Mouse (Mus musculus) forebrain, embryonic 14.5 days (tissue): ENCODE data around the gene Tmf1. TPM values are rescaled to one million over a fixed set of nuclear protein-coding genes. Genes with fewer than 3 reads are reported as not detected.

Source experiments
- ATAC-seq: fragments of 200-750 bp; cut with Nextera tagmentation; 2 replicates; pipeline ENCODE4 v1.8.0; 2017; ENCODE audit warnings: mild to moderate bottlenecking, moderate library complexity
- DNase-seq: peaks from one replicate; pipeline ENCODE4 v3.0.0-alpha.2; 2015; ENCODE audit warnings: low spot score
- H3K27ac ChIP-seq: fragments of 300-500 bp; sonication (generic); 2 replicates; pipeline ENCODE4 v1.5.1; 2014; ENCODE audit warnings: low read depth, mild to moderate bottlenecking, control low read depth, low read length, moderate library complexity
- H3K27me3 ChIP-seq: fragments of 300-500 bp; sonication (generic); replicated peaks from 2 replicates; pipeline ENCODE4 v1.6.1; 2014; ENCODE audit warnings: low read length, control low read depth, mixed read lengths; ENCODE audit not compliant: control insufficient read depth, insufficient read depth
- H3K36me3 ChIP-seq: fragments of 300-500 bp; sonication (generic); 2 replicates; pipeline ENCODE4 v1.6.1; 2014; ENCODE audit warnings: low read length, control low read depth; ENCODE audit not compliant: control insufficient read depth, insufficient read depth
- H3K4me1 ChIP-seq: fragments of 300-500 bp; sonication (generic); 2 replicates; pipeline ENCODE4 v1.6.1; 2014; ENCODE audit warnings: antibody characterized with exemption, low read length, control low read depth; ENCODE audit not compliant: control insufficient read depth, insufficient read depth
- H3K4me2 ChIP-seq: fragments of 300-500 bp; sonication (generic); 2 replicates; pipeline ENCODE4 v1.6.1; 2014; ENCODE audit warnings: mild to moderate bottlenecking, control low read depth, low read length
- H3K4me3 ChIP-seq: fragments of 300-500 bp; sonication (generic); 2 replicates; pipeline ENCODE4 v1.5.1; 2014; ENCODE audit warnings: low read depth, low read length, control low read depth
- H3K9ac ChIP-seq: fragments of 300-500 bp; sonication (generic); 2 replicates; pipeline ENCODE4 v1.6.1; 2014; ENCODE audit warnings: mild to moderate bottlenecking, low read length, control low read depth, moderate library complexity
- H3K9me3 ChIP-seq: fragments of 300-500 bp; sonication (generic); replicated peaks from 2 replicates; pipeline ENCODE4 v1.6.1; 2016; ENCODE audit warnings: low read length, control low read depth, mixed read lengths; ENCODE audit not compliant: control insufficient read depth
- WGBS: fragments of 180-500 bp; shearing (Covaris S2); extraction: QIAGEN DNeasy Blood & Tissue Kit; methylation state at CpG from one replicate; pipeline ENCODE4 v1.1.7; 2014; 5-methylcytosine and 5-hydroxymethylcytosine counted together
- polyA plus RNA-seq: library from polyadenylated mRNA; unstranded; fragments of >200 nt; fragmentation: Nextera tagmentation; extraction: Ambion mirVana; gene quantifications from 2 replicates; pipeline ENCODE4 v1.2.1, GENCODE M21; 2014

The Tmf1 gene
- polyA plus RNA-seq, 1 experiment from 2014 or later: 30.9 TPM

GRCm38 (mm10) chr6:97207085-97207484, 28.2 kb upstream of the Tmf1 start:
- Histone ChIP-seq H3K4me1 (peaks cover 21% of the 10 kb centered on the region), H3K36me3 (no peaks in the 10 kb centered on the region), H3K4me3 (no peak overlapping the region), H3K9me3 (no peaks in the 10 kb centered on the region), H3K9ac (no peak overlapping the region), H3K27ac (no peak overlapping the region), H3K4me2 (no peak overlapping the region), H3K27me3 (no peaks in the 10 kb centered on the region)
- 83% methylated on average over 4 of the region's 4 CpGs for WGBS
- no peak for ATAC-seq
- no peak for DNase-seq

- peak within 1 kb of the TSS; percentile 85 for H3K4me3 ChIP-seq
- H3K9ac ChIP-seq: peak within 1 kb of the TSS; percentile 98
- peak within 1 kb of the TSS; percentile 79 for H3K4me2 ChIP-seq
- H3K9me3 ChIP-seq: no peaks in the 10 kb centered on the region
- 0 out of 2 replicates have a peak, but pooled peaks cover 4% of the 10 kb centered on the region for H3K36me3 ChIP-seq
- H3K27me3 ChIP-seq: no peaks in the 10 kb centered on the region
- WGBS: under 1% methylated on average over 32 of the region's 38 CpGs
- H3K27ac ChIP-seq: peak within 1 kb of the TSS; percentile 83
- ATAC-seq: peak; percentile 97
- DNase-seq: peak; percentile 99
- H3K4me1 ChIP-seq: peaks cover 14% of the 10 kb centered on the region
Measured at GRCm38 (mm10) chr6:97205439-97205885, 26.5 kb upstream of the Tmf1 start, which contains the start of gene Uba3. TSS of gene Uba3 (minus strand) at chr6:97205647.

- peak overlapping the region; percentile 83 for H3K27ac ChIP-seq
- H3K4me1 ChIP-seq: peaks cover 14% of the 10 kb centered on the region
- H3K4me3 ChIP-seq: peak overlapping the region; percentile 85
- DNase-seq (peak; percentile 23), ATAC-seq (peak; percentile 56)
- peak overlapping the region; percentile 79 for H3K4me2 ChIP-seq
- WGBS: under 1% methylated on average over 16 of the region's 16 CpGs
- no peaks in the 10 kb centered on the region for H3K9me3 ChIP-seq
- peak overlapping the region; percentile 98 for H3K9ac ChIP-seq
- 0 out of 2 replicates have a peak, but pooled peaks cover 7% of the 10 kb centered on the region for H3K36me3 ChIP-seq
- no peaks in the 10 kb centered on the region for H3K27me3 ChIP-seq
Measured at GRCm38 (mm10) chr6:97204952-97205351, 26.0 kb upstream of the Tmf1 start.

- peak overlapping the region; percentile 79 for H3K4me2 ChIP-seq
- WGBS: 19% methylated on average over 9 of the region's 9 CpGs
- DNase-seq: no peak
Measured at GRCm38 (mm10) chr6:97204252-97204869, 25.4 kb upstream of the Tmf1 start.

GRCm38 (mm10) chr6:97202477-97202876, 23.6 kb upstream of the Tmf1 start:
- Histone ChIP-seq H3K4me3 (no peak overlapping the region), H3K4me2 (no peak overlapping the region), H3K9me3 (no peaks in the 10 kb centered on the region), H3K27me3 (no peaks in the 10 kb centered on the region), H3K36me3 (peaks cover 17% of the 10 kb centered on the region), H3K9ac (no peak overlapping the region), H3K27ac (no peak overlapping the region), H3K4me1 (peaks cover 14% of the 10 kb centered on the region)
- WGBS: 94% methylated on average over 3 of the region's 3 CpGs
- no peak for DNase-seq
- no peak for ATAC-seq

More at GRCm38 (mm10) chr6:97204252-97204869, 25.4 kb upstream of the Tmf1 start:
- peak overlapping the region; percentile 85 for H3K4me3 ChIP-seq
- H3K36me3 ChIP-seq: 0 out of 2 replicates have a peak, but pooled peaks cover 8% of the 10 kb centered on the region
- H3K9ac ChIP-seq: peak overlapping the region; percentile 98
- no peaks in the 10 kb centered on the region for H3K9me3 ChIP-seq
- peaks cover 14% of the 10 kb centered on the region for H3K4me1 ChIP-seq
- 0 out of 2 replicates have a peak overlapping the region, but pooled peaks have one; percentile 83 for H3K27ac ChIP-seq
- H3K27me3 ChIP-seq: no peaks in the 10 kb centered on the region
- ATAC-seq: no peak

- peaks cover 14% of the 10 kb centered on the region for H3K4me1 ChIP-seq
- H3K4me2 ChIP-seq: no peak overlapping the region
- 54% methylated on average over 3 of the region's 3 CpGs for WGBS
- no peak overlapping the region for H3K9ac ChIP-seq
- H3K9me3 ChIP-seq: no peaks in the 10 kb centered on the region
- ATAC-seq (no peak), DNase-seq (no peak)
- no peaks in the 10 kb centered on the region for H3K27me3 ChIP-seq
- H3K36me3 ChIP-seq: peaks cover 36% of the 10 kb centered on the region
- no peak overlapping the region for H3K4me3 ChIP-seq
- H3K27ac ChIP-seq: no peak overlapping the region
Measured at GRCm38 (mm10) chr6:97200437-97200836, 21.5 kb upstream of the Tmf1 start.

- Histone ChIP-seq H3K4me2 (peak overlapping the region; percentile 53), H3K9me3 (no peaks in the 10 kb centered on the region), H3K27me3 (no peaks in the 10 kb centered on the region), H3K4me3 (peak overlapping the region; percentile 92), H3K36me3 (peaks cover 21% of the 10 kb centered on the region), H3K4me1 (peaks cover 14% of the 10 kb centered on the region), H3K9ac (peak overlapping the region; percentile 96), H3K27ac (peak overlapping the region; percentile 87; the same call in 1 of the 2 replicates)
- DNase-seq (no peak), ATAC-seq (peak; percentile 54; the same call in 1 of the 2 replicates)
- whole genome bisulfite sequencing: 11% methylated on average over 11 of the region's 11 CpGs
Measured at GRCm38 (mm10) chr6:97179367-97179828, 476 bp upstream of the Tmf1 start.

- H3K4me3 ChIP-seq: no peak overlapping the region
- ATAC-seq: no peak
- whole genome bisulfite sequencing: 92% methylated on average over 11 of the region's 11 CpGs
Measured at GRCm38 (mm10) chr6:97175716-97176115, 3.2 kb downstream of the Tmf1 start.

GRCm38 (mm10) chr6:97150156-97150555, 28.8 kb downstream of the Tmf1 start:
- H3K9ac ChIP-seq: no peak overlapping the region
- DNase-seq (no peak), ATAC-seq (no peak)
- H3K27me3 ChIP-seq: no peaks in the 10 kb centered on the region
- peaks cover 15% of the 10 kb centered on the region; the same call in 1 of the 2 replicates for H3K4me1 ChIP-seq
- no peak overlapping the region for H3K4me3 ChIP-seq
- no peak overlapping the region for H3K27ac ChIP-seq
- no peaks in the 10 kb centered on the region for H3K9me3 ChIP-seq
- H3K36me3 ChIP-seq: peaks cover 5% of the 10 kb centered on the region; the same call in 1 of the 2 replicates
- WGBS: 77% methylated on average over 6 of the region's 6 CpGs
- H3K4me2 ChIP-seq: no peak overlapping the region

More at GRCm38 (mm10) chr6:97175716-97176115, 3.2 kb downstream of the Tmf1 start:
- Histone ChIP-seq H3K36me3 (peaks cover 33% of the 10 kb centered on the region), H3K27ac (no peak overlapping the region), H3K9ac (no peak overlapping the region), H3K4me1 (peaks cover 14% of the 10 kb centered on the region), H3K9me3 (no peaks in the 10 kb centered on the region), H3K27me3 (no peaks in the 10 kb centered on the region), H3K4me2 (no peak overlapping the region)
- DNase-seq: no peak
